Mouse (Mus musculus): Measurements from ENCODE around the gene Lysmd3. TPM values are rescaled to one million over a fixed set of nuclear protein-coding genes. Genes with fewer than 3 reads are reported as not detected.

Gene Lysmd3
- polyA plus RNA-seq, 1 experiment = 11.7 TPM

- DNase-seq (ENCODE audit: low read depth) = no peak
- TF ChIP-seq CTCF (IDR thresholded peaks at IDR 0.05; ENCODE audit: borderline replicate concordance, extremely low read depth, insufficient read depth, insufficient read length) (no peak), POLR2A (IDR thresholded peaks at IDR 0.05; ENCODE audit: borderline replicate concordance, extremely low read depth, insufficient read depth, insufficient read length, poor library complexity, severe bottlenecking) (no peak)
These were observed 26.8 kb downstream of the Lysmd3 start for GRCm38 (mm10) chr13:81684258-81684657.

GRCm38 (mm10) chr13:81684884-81685283, 27.4 kb downstream of the Lysmd3 start:
- no peak for DNase-seq (ENCODE audit: low read depth)
- TF ChIP-seq POLR2A (IDR thresholded peaks at IDR 0.05; ENCODE audit: borderline replicate concordance, extremely low read depth, insufficient read depth, insufficient read length, poor library complexity, severe bottlenecking) (no peak), CTCF (IDR thresholded peaks at IDR 0.05; ENCODE audit: borderline replicate concordance, extremely low read depth, insufficient read depth, insufficient read length) (no peak)

GRCm38 (mm10) chr13:81689587-81689986, 32.1 kb downstream of the Lysmd3 start:
- DNase-seq (ENCODE audit: low read depth) = no peak
- TF ChIP-seq POLR2A (IDR thresholded peaks at IDR 0.05; ENCODE audit: borderline replicate concordance, extremely low read depth, insufficient read depth, insufficient read length, poor library complexity, severe bottlenecking) = no peak
- TF ChIP-seq CTCF (IDR thresholded peaks at IDR 0.05; ENCODE audit: borderline replicate concordance, extremely low read depth, insufficient read depth, insufficient read length) = no peak

GRCm38 (mm10) chr13:81690477-81690876, 33.0 kb downstream of the Lysmd3 start:
- TF ChIP-seq POLR2A (IDR thresholded peaks at IDR 0.05; ENCODE audit: borderline replicate concordance, extremely low read depth, insufficient read depth, insufficient read length, poor library complexity, severe bottlenecking) = no peak
- TF ChIP-seq CTCF (IDR thresholded peaks at IDR 0.05; ENCODE audit: borderline replicate concordance, extremely low read depth, insufficient read depth, insufficient read length) = no peak
- DNase-seq (ENCODE audit: low read depth) = no peak

GRCm38 (mm10) chr13:81691606-81692005, 34.1 kb downstream of the Lysmd3 start:
- TF ChIP-seq POLR2A (IDR thresholded peaks at IDR 0.05; ENCODE audit: borderline replicate concordance, extremely low read depth, insufficient read depth, insufficient read length, poor library complexity, severe bottlenecking) (no peak), CTCF (IDR thresholded peaks at IDR 0.05; ENCODE audit: borderline replicate concordance, extremely low read depth, insufficient read depth, insufficient read length) (no peak)
- peak; percentile 75 for DNase-seq (ENCODE audit: low read depth)

GRCm38 (mm10) chr13:81694446-81694845, 37.0 kb downstream of the Lysmd3 start:
- no peak for DNase-seq (ENCODE audit: low read depth)

GRCm38 (mm10) chr13:81703148-81703547, 45.7 kb downstream of the Lysmd3 start:
- no peak for DNase-seq (ENCODE audit: low read depth)
- TF ChIP-seq POLR2A (IDR thresholded peaks at IDR 0.05; ENCODE audit: borderline replicate concordance, extremely low read depth, insufficient read depth, insufficient read length, poor library complexity, severe bottlenecking) = no peak
- TF ChIP-seq CTCF (IDR thresholded peaks at IDR 0.05; ENCODE audit: borderline replicate concordance, extremely low read depth, insufficient read depth, insufficient read length) = no peak

More at GRCm38 (mm10) chr13:81694446-81694845, 37.0 kb downstream of the Lysmd3 start:
- TF ChIP-seq CTCF (IDR thresholded peaks at IDR 0.05; ENCODE audit: borderline replicate concordance, extremely low read depth, insufficient read depth, insufficient read length) (no peak), POLR2A (IDR thresholded peaks at IDR 0.05; ENCODE audit: borderline replicate concordance, extremely low read depth, insufficient read depth, insufficient read length, poor library complexity, severe bottlenecking) (no peak)

- DNase-seq (ENCODE audit: low read depth) = no peak
- no peak for TF ChIP-seq POLR2A (IDR thresholded peaks at IDR 0.05; ENCODE audit: borderline replicate concordance, extremely low read depth, insufficient read depth, insufficient read length, poor library complexity, severe bottlenecking)
- TF ChIP-seq CTCF (IDR thresholded peaks at IDR 0.05; ENCODE audit: borderline replicate concordance, extremely low read depth, insufficient read depth, insufficient read length) = no peak
These were observed 46.2 kb downstream of the Lysmd3 start for GRCm38 (mm10) chr13:81703621-81704020.

- TF ChIP-seq CTCF (IDR thresholded peaks at IDR 0.05; ENCODE audit: borderline replicate concordance, extremely low read depth, insufficient read depth, insufficient read length) = no peak
- TF ChIP-seq POLR2A (IDR thresholded peaks at IDR 0.05; ENCODE audit: borderline replicate concordance, extremely low read depth, insufficient read depth, insufficient read length, poor library complexity, severe bottlenecking) = no peak
- DNase-seq (ENCODE audit: low read depth) = no peak
These were observed 48.8 kb downstream of the Lysmd3 start for GRCm38 (mm10) chr13:81706311-81706710.

- DNase-seq (ENCODE audit: low read depth) = no peak
- TF ChIP-seq CTCF (IDR thresholded peaks at IDR 0.05; ENCODE audit: borderline replicate concordance, extremely low read depth, insufficient read depth, insufficient read length) (no peak), POLR2A (IDR thresholded peaks at IDR 0.05; ENCODE audit: borderline replicate concordance, extremely low read depth, insufficient read depth, insufficient read length, poor library complexity, severe bottlenecking) (no peak)
These were observed 52.3 kb downstream of the Lysmd3 start for GRCm38 (mm10) chr13:81709805-81710204.

GRCm38 (mm10) chr13:81710266-81710665, 52.8 kb downstream of the Lysmd3 start:
- TF ChIP-seq POLR2A (IDR thresholded peaks at IDR 0.05; ENCODE audit: borderline replicate concordance, extremely low read depth, insufficient read depth, insufficient read length, poor library complexity, severe bottlenecking) (no peak), CTCF (IDR thresholded peaks at IDR 0.05; ENCODE audit: borderline replicate concordance, extremely low read depth, insufficient read depth, insufficient read length) (no peak)
- DNase-seq (ENCODE audit: low read depth) = no peak

GRCm38 (mm10) chr13:81710775-81711545, 53.5 kb downstream of the Lysmd3 start, which contains the start of the genes Polr3g and Mblac2:
Gene Polr3g (minus strand): TSS chr13:81711013.
Gene Mblac2 (plus strand): TSS chr13:81711341.
- DNase-seq (ENCODE audit: low read depth) = peak; percentile 97
- TF ChIP-seq POLR2A (IDR thresholded peaks at IDR 0.05; ENCODE audit: borderline replicate concordance, extremely low read depth, insufficient read depth, insufficient read length, poor library complexity, severe bottlenecking) = peak; percentile 42; the same call in 1 of the 2 replicates
- TF ChIP-seq CTCF (IDR thresholded peaks at IDR 0.05; ENCODE audit: borderline replicate concordance, extremely low read depth, insufficient read depth, insufficient read length) = no peak
